Mouse (Mus musculus) embryonic facial prominence, embryonic 15.5 days (tissue): Measurements from ENCODE around the gene Man1b1. TPM values are rescaled to one million over a fixed set of nuclear protein-coding genes. Genes with fewer than 3 reads are reported as not detected.

ENCODE experiments used
- ATAC-seq: fragments of 200-750 bp; cut with Nextera tagmentation; 2 replicates; pipeline ENCODE4 v1.8.0; 2017; ENCODE audit warnings: low read depth, moderate TSS enrichment; ENCODE audit not compliant: insufficient number of reproducible peaks, low FRiP score, low TSS enrichment
- H3K27ac ChIP-seq: fragments of 300-500 bp; sonication (generic); replicated peaks from 2 replicates; pipeline ENCODE4 v1.5.1; 2015; ENCODE audit warnings: mild to moderate bottlenecking, inconsistent platforms
- H3K27me3 ChIP-seq: fragments of 300-500 bp; sonication (generic); 2 replicates; pipeline ENCODE4 v1.6.1; 2015; ENCODE audit warnings: inconsistent platforms
- H3K36me3 ChIP-seq: fragments of 300-500 bp; sonication (generic); 2 replicates; pipeline ENCODE4 v1.6.1; 2015; ENCODE audit warnings: mild to moderate bottlenecking, inconsistent platforms
- H3K4me1 ChIP-seq: fragments of 300-500 bp; sonication (generic); 2 replicates; pipeline ENCODE4 v1.6.1; 2015; ENCODE audit warnings: inconsistent platforms
- H3K4me2 ChIP-seq: fragments of 300-500 bp; sonication (generic); replicated peaks from 2 replicates; pipeline ENCODE4 v1.6.1; 2015; ENCODE audit warnings: mild to moderate bottlenecking, inconsistent platforms
- H3K4me3 ChIP-seq: fragments of 300-500 bp; sonication (generic); replicated peaks from 2 replicates; pipeline ENCODE4 v1.5.1; 2015; ENCODE audit warnings: mild to moderate bottlenecking, inconsistent platforms
- H3K9ac ChIP-seq: fragments of 300-500 bp; sonication (generic); 2 replicates; pipeline ENCODE4 v1.6.1; 2015; ENCODE audit warnings: inconsistent platforms
- H3K9me3 ChIP-seq: fragments of 300-500 bp; sonication (generic); replicated peaks from 2 replicates; pipeline ENCODE4 v1.6.1; 2016; ENCODE audit warnings: inconsistent platforms
- WGBS: fragments of 180-500 bp; shearing (Covaris S2); methylation state at CpG from one replicate; pipeline ENCODE4 v1.1.7; 2015; 5-methylcytosine and 5-hydroxymethylcytosine counted together
- polyA plus RNA-seq: library from polyadenylated mRNA; unstranded; fragments of >200 nt; fragmentation: Nextera tagmentation; extraction: Ambion mirVana; gene quantifications from 2 replicates; pipeline ENCODE4 v1.2.1, GENCODE M21; 2015

Man1b1 gene
- polyA plus RNA-seq, 1 experiment from 2014 or later: 54.4 TPM

DNA sequence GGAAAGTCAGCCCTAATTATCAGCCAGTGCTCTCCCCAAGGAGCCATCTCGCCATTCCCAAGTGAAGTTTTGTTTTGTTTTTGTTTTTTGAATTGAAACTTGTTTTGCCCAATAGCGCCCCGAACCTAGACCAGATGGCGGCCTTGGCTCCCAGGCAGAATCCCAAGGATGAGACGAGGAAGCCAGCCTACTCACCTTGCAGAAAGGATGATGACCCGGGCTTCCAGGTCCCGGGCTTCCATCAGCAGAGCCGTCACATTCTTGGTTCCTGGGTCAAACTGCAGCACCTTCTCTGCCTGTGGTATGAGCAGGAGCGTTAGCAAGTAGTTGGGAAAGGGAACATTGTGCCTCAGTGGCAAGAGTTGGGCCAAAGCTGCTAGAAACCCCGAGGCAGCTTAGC is 22.0 kb upstream of the Man1b1 start:
- Histone ChIP-seq H3K4me3 (no peak overlapping the region), H3K4me1 (peaks cover 5% of the 10 kb centered on the region), H3K27ac (no peak overlapping the region), H3K9me3 (no peaks in the 10 kb centered on the region), H3K27me3 (peaks cover 85% of the 10 kb centered on the region), H3K9ac (no peak overlapping the region), H3K36me3 (no peaks in the 10 kb centered on the region), H3K4me2 (no peak overlapping the region)
- no peak for ATAC-seq
- WGBS: 59% methylated on average over 10 of the region's 10 CpGs

GRCm38 (mm10) chr2:25310969-25311368 is 21.2 kb upstream of the Man1b1 start:
- H3K27me3 ChIP-seq: peaks cover 81% of the 10 kb centered on the region
- WGBS: 2% methylated on average over 22 of the region's 22 CpGs

DNA sequence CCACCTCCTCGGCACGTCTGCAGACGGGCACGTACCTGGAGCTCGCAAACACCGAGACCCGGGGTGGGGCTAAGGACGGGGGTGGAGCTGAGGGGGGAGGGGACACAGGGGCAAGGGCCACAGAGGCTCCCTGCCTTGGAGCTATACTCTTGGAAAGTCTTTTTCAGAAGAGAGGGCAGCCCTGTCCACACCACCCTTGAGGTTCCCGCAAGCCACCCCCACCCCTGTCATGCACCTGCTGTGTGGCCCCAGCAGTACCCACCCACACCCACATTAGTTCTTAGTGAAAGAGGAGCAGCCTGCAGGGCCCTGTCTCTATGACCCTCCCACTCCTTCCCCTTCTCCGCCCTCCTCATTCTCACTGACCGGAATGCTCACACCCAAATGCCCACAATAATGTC is 20.6 kb upstream of the Man1b1 start:
- Histone ChIP-seq H3K4me2 (no peak overlapping the region), H3K36me3 (no peaks in the 10 kb centered on the region), H3K27me3 (peaks cover 82% of the 10 kb centered on the region)

More at GRCm38 (mm10) chr2:25310969-25311368, 21.2 kb upstream of the Man1b1 start:
- no peak overlapping the region for H3K9ac ChIP-seq
- H3K4me2 ChIP-seq: no peak overlapping the region
- no peaks in the 10 kb centered on the region for H3K36me3 ChIP-seq
- ATAC-seq: no peak
- no peak overlapping the region for H3K4me3 ChIP-seq
- no peak overlapping the region for H3K27ac ChIP-seq
- H3K9me3 ChIP-seq: no peaks in the 10 kb centered on the region
- H3K4me1 ChIP-seq: no peaks in the 10 kb centered on the region

DNA sequence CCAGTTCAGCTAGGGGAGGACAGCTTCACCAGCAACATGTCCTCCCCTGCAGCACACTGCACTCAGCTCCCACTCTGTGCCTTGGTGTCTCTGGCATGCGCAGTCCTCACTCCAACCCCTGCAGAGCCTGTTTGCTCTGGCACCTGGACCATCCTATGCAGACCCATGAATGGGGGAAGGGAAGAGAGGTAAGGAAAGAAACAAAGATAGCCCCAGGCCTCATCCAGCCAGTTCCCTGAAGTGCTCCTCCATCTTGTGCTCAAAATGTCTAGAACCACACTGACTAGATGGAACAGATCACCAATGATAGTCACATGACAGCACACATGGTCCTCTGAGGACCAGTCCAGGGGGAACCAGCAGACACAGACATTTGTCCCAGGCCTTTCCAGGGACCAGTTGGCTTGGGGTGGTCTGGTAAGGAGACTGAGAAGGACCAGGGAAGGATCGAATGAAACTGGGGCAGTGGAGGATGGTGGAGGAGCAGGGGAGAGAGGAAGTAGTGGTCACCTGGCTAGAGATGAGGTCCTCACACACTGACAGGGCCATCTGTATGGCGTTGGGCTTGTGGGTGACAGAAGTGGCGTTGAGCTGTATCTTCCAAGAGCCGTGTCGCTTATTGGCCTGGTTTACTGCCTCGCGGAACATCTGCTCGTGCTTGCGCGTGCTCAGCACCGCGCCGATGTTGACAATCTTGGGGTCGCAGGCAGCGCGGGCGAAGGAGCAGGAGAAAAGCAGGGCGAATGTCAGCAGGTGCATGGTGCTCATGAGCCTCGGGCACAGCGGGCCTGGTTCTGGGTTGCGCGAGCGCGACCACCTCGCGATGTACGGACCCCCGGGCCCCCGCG is 13.8 kb upstream of the Man1b1 start:
- peaks cover 78% of the 10 kb centered on the region for H3K27me3 ChIP-seq

More for the DNA sequence above, 20.6 kb upstream of the Man1b1 start:
- Histone ChIP-seq H3K9ac (no peak overlapping the region), H3K4me1 (no peaks in the 10 kb centered on the region), H3K9me3 (no peaks in the 10 kb centered on the region), H3K27ac (no peak overlapping the region), H3K4me3 (no peak overlapping the region)
- WGBS: 5% methylated on average over 11 of the region's 11 CpGs
- no peak for ATAC-seq

DNA sequence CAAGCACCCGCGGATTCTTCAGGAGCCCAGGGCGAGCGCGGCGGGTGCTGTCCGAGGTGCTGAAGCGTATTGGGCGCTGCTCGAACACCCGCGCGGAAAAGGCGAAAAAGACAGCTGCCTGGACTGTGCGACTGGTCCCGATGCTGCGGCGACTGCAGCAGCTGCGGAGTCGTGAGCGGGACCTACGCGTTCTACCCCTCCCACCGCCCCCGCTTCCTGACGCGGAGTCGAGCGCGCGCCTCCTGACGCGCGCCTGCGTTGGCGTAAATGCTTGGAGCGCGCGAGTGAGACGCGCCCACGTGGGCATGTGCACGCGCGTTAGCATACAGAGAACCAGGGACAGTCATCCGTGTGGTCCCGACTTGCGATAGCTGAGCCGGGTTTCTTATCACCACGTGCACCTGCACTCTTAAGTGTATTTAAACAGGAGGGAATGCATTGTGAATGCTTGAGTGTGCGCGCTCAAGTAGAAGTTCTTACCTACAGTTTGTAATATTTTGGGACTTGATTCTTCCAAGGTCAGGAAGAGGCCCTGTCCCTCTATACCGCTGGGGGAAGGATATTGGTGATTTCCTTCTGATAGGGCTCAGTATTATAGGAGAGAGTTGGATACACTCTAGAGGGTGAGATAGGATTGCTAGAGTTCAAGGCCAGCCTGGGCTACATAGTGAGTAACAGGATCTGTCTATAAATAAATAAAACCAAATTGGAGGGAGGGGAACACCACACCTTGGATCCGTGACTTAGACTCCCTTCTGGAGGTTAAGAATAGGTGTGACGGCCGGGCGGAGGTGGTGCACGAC is 13.0 kb upstream of the Man1b1 start, which contains the start of gene Grin1:
Gene Grin1 (minus strand): TSS at position 217 of the 803 bp plus-strand sequence.
- Histone ChIP-seq H3K4me1 (peaks cover 10% of the 10 kb centered on the region), H3K9me3 (no peaks in the 10 kb centered on the region), H3K27me3 (peaks cover 69% of the 10 kb centered on the region), H3K4me2 (peak within 1 kb of the TSS; percentile 62), H3K27ac (no peak within 1 kb of the TSS), H3K4me3 (peak within 1 kb of the TSS; percentile 34), H3K9ac (no peak within 1 kb of the TSS), H3K36me3 (no peaks in the 10 kb centered on the region)
- 9% methylated on average over 58 of the region's 58 CpGs for WGBS
- ATAC-seq: 0 out of 2 replicates have a peak, but pooled peaks have one; percentile 40

More for the DNA sequence above, 13.8 kb upstream of the Man1b1 start:
- H3K36me3 ChIP-seq: no peaks in the 10 kb centered on the region
- 6% methylated on average over 31 of the region's 31 CpGs for WGBS
- H3K9me3 ChIP-seq: no peaks in the 10 kb centered on the region
- no peak overlapping the region for H3K9ac ChIP-seq
- peak overlapping the region; percentile 34 for H3K4me3 ChIP-seq
- peaks cover 10% of the 10 kb centered on the region for H3K4me1 ChIP-seq
- H3K27ac ChIP-seq: no peak overlapping the region
- ATAC-seq: no peak
- H3K4me2 ChIP-seq: peak overlapping the region; percentile 62

DNA sequence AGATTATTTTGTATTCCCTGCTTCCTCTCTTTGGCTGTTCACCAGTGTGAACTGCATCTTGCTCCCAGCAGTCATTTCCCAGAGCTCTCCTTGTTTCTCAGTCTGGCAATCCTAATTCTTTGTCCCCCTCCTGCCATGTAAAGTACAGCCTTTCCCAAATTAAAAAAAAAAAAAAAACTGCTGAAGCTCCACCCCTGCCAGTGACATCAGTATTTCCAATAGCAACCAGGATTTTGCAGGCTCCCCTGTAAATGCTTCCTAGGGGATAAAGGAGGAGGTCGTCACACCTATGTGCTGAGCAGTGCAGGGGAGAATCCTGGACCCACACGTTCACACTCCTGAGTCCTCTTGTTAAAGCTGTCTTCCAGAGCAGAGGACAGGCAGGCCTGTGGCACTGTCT is 12.1 kb upstream of the Man1b1 start:
- Histone ChIP-seq H3K27me3 (peaks cover 60% of the 10 kb centered on the region), H3K9ac (no peak overlapping the region), H3K4me2 (no peak overlapping the region), H3K4me1 (peaks cover 10% of the 10 kb centered on the region), H3K36me3 (no peaks in the 10 kb centered on the region), H3K27ac (no peak overlapping the region), H3K4me3 (no peak overlapping the region), H3K9me3 (no peaks in the 10 kb centered on the region)
- 34% methylated on average over 2 of the region's 2 CpGs for WGBS
- no peak for ATAC-seq

DNA sequence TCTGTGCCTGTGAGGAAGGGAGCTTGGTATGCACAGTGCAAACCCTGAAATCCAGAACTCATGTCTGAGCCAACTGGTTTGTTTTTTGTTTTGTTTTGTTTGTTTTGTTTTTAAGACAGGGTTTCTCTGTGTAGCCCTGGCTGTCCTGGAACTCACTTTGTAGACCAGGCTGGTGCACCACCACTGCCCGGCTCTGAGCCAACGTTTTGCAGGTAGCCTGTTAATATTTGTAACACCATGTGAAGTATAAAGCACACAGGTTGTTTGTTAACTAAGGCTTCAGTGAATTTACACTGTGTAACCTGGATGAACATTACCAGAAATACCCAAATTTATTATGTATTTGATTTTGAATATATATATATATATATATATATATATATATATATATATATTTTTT is 6.1 kb upstream of the Man1b1 start:
- no peaks in the 10 kb centered on the region for H3K36me3 ChIP-seq
- no peak overlapping the region for H3K9ac ChIP-seq
- no peaks in the 10 kb centered on the region for H3K9me3 ChIP-seq
- H3K4me3 ChIP-seq: no peak overlapping the region
- WGBS: 79% methylated on average over 2 of the region's 2 CpGs
- no peak overlapping the region for H3K4me2 ChIP-seq
- H3K27ac ChIP-seq: no peak overlapping the region
- no peak for ATAC-seq
- no peaks in the 10 kb centered on the region for H3K4me1 ChIP-seq
- peaks cover 14% of the 10 kb centered on the region; the same call in 1 of the 2 replicates for H3K27me3 ChIP-seq

GRCm38 (mm10) chr2:25328440-25328839 is 3.7 kb upstream of the Man1b1 start:
- Histone ChIP-seq H3K27ac (no peak overlapping the region), H3K4me1 (peaks cover 12% of the 10 kb centered on the region), H3K9me3 (no peaks in the 10 kb centered on the region), H3K4me2 (no peak overlapping the region), H3K36me3 (no peaks in the 10 kb centered on the region), H3K27me3 (0 out of 2 replicates have a peak, but pooled peaks cover 3% of the 10 kb centered on the region), H3K9ac (no peak overlapping the region), H3K4me3 (no peak overlapping the region)
- ATAC-seq: no peak
- WGBS: 36% methylated on average over 7 of the region's 7 CpGs

GRCm38 (mm10) chr2:25331470-25331869 is 668 bp upstream of the Man1b1 start:
- WGBS: 61% methylated on average over 9 of the region's 9 CpGs

GRCm38 (mm10) chr2:25333569-25333968 is 1.4 kb downstream of the Man1b1 start:
- no peak for ATAC-seq
- WGBS: 76% methylated on average over 2 of the region's 2 CpGs
- H3K27ac ChIP-seq: no peak overlapping the region

More at GRCm38 (mm10) chr2:25331470-25331869, 668 bp upstream of the Man1b1 start:
- Histone ChIP-seq H3K4me3 (peak overlapping the region; percentile 93), H3K27me3 (0 out of 2 replicates have a peak, but pooled peaks cover 3% of the 10 kb centered on the region), H3K9me3 (no peaks in the 10 kb centered on the region), H3K27ac (no peak overlapping the region), H3K4me2 (peak overlapping the region; percentile 66), H3K9ac (peak overlapping the region; percentile 90; the same call in 1 of the 2 replicates), H3K4me1 (peaks cover 20% of the 10 kb centered on the region), H3K36me3 (peaks cover 26% of the 10 kb centered on the region)
- ATAC-seq: no peak

DNA sequence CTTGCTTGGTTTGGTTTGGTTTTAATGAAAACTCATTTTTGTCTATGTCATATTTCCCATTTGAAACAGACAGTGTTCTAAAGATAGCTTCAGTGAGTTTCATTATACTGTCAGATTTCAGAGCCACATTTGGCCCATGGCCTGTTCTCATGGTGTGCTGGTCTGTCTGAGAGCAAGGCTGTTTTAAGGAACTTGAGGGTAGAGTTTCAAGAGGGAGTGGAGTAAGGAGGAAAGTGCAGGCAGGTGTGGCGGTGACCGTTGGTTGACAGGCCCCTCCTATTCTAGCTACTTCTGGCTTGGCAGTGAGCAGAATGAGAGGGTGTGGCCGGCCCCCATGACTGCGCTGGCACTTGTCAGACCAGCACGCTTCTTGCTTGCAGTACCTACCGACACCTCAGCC is 6.2 kb downstream of the Man1b1 start:
- Histone ChIP-seq H3K36me3 (peaks cover 84% of the 10 kb centered on the region), H3K27me3 (no peaks in the 10 kb centered on the region), H3K4me1 (peaks cover 9% of the 10 kb centered on the region), H3K9me3 (no peaks in the 10 kb centered on the region), H3K27ac (no peak overlapping the region), H3K4me3 (no peak overlapping the region), H3K9ac (no peak overlapping the region), H3K4me2 (no peak overlapping the region)
- ATAC-seq: no peak
- 95% methylated on average over 6 of the region's 6 CpGs for WGBS

More at GRCm38 (mm10) chr2:25333569-25333968, 1.4 kb downstream of the Man1b1 start:
- peak overlapping the region; percentile 67; the same call in 1 of the 2 replicates for H3K9ac ChIP-seq
- H3K9me3 ChIP-seq: no peaks in the 10 kb centered on the region
- peak overlapping the region; percentile 81 for H3K4me2 ChIP-seq
- peak overlapping the region; percentile 93 for H3K4me3 ChIP-seq
- H3K27me3 ChIP-seq: no peaks in the 10 kb centered on the region
- peaks cover 20% of the 10 kb centered on the region for H3K4me1 ChIP-seq
- peaks cover 47% of the 10 kb centered on the region for H3K36me3 ChIP-seq
